Mouse (Mus musculus): ENCODE results near the gene Npm1. TPM values are rescaled to one million over a fixed set of nuclear protein-coding genes. Genes with fewer than 3 reads are reported as not detected.

Npm1 gene
- polyA plus RNA-seq, 1 experiment from 2014 or later = 1,037 TPM

- ATAC-seq (ENCODE audit: insufficient read depth, low FRiP score, low TSS enrichment) (no peak), DNase-seq (ENCODE audit: low spot score) (no peak)
- WGBS = 29% methylated on average over 3 of the region's 3 CpGs
- no peaks in the 10 kb centered on the region for H3K4me1 ChIP-seq (ENCODE audit: control insufficient read depth, insufficient read depth, low read length)
- H3K27me3 ChIP-seq (ENCODE audit: control insufficient read depth, insufficient read depth, low read length) = no peaks in the 10 kb centered on the region
- no peaks in the 10 kb centered on the region for H3K36me3 ChIP-seq (ENCODE audit: control insufficient read depth, insufficient read depth, low read length)
- no peak overlapping the region for H3K27ac ChIP-seq (ENCODE audit: low read depth, low read length)
- H3K9ac ChIP-seq (ENCODE audit: low read length) = no peak overlapping the region
- no peak overlapping the region for H3K4me2 ChIP-seq (ENCODE audit: low read depth)
- H3K9me3 ChIP-seq (ENCODE audit: control insufficient read depth, low read length) = no peaks in the 10 kb centered on the region
- H3K4me3 ChIP-seq (ENCODE audit: low read depth, low read length) = no peak overlapping the region
These were observed 55.5 kb downstream of the Npm1 start for GRCm38 (mm10) chr11:33107540-33107939.

- Histone ChIP-seq H3K27ac (ENCODE audit: low read depth, low read length) (no peak overlapping the region), H3K9me3 (ENCODE audit: control insufficient read depth, low read length) (no peaks in the 10 kb centered on the region), H3K36me3 (ENCODE audit: control insufficient read depth, insufficient read depth, low read length) (no peaks in the 10 kb centered on the region), H3K4me3 (ENCODE audit: low read depth, low read length) (no peak overlapping the region), H3K4me2 (ENCODE audit: low read depth) (no peak overlapping the region), H3K27me3 (ENCODE audit: control insufficient read depth, insufficient read depth, low read length) (no peaks in the 10 kb centered on the region), H3K4me1 (ENCODE audit: control insufficient read depth, insufficient read depth, low read length) (peaks cover 4% of the 10 kb centered on the region), H3K9ac (ENCODE audit: low read length) (no peak overlapping the region)
- ATAC-seq (ENCODE audit: insufficient read depth, low FRiP score, low TSS enrichment) (no peak), DNase-seq (ENCODE audit: low spot score) (no peak)
- WGBS = 79% methylated on average over 8 of the region's 8 CpGs
These were observed 58.1 kb downstream of the Npm1 start for GRCm38 (mm10) chr11:33104911-33105316.

GRCm38 (mm10) chr11:33103291-33103943 lies 59.6 kb downstream of the Npm1 start:
- Histone ChIP-seq H3K9me3 (ENCODE audit: control insufficient read depth, low read length) (no peaks in the 10 kb centered on the region), H3K4me1 (ENCODE audit: control insufficient read depth, insufficient read depth, low read length) (peaks cover 9% of the 10 kb centered on the region), H3K4me2 (ENCODE audit: low read depth) (no peak overlapping the region), H3K36me3 (ENCODE audit: control insufficient read depth, insufficient read depth, low read length) (no peaks in the 10 kb centered on the region), H3K27me3 (ENCODE audit: control insufficient read depth, insufficient read depth, low read length) (no peaks in the 10 kb centered on the region), H3K4me3 (ENCODE audit: low read depth, low read length) (no peak overlapping the region), H3K9ac (ENCODE audit: low read length) (no peak overlapping the region), H3K27ac (ENCODE audit: low read depth, low read length) (no peak overlapping the region)
- ATAC-seq (ENCODE audit: insufficient read depth, low FRiP score, low TSS enrichment) = no peak
- no peak for DNase-seq (ENCODE audit: low spot score)
- 90% methylated on average over 13 of the region's 13 CpGs for WGBS

Other genes with a start within 250 kb of the Npm1 start
- 6.8 and 9.9 TPM in 2 replicates for gene Fgf18, start 15.8 kb downstream of the Npm1 start, polyA plus RNA-seq (2014; fragmentation: Nextera tagmentation; extraction: Ambion mirVana)
- 22.4 and 28.5 TPM in 2 replicates for gene Tlx3, start 40.4 kb upstream of the Npm1 start, polyA plus RNA-seq (2014; fragmentation: Nextera tagmentation; extraction: Ambion mirVana)
- gene Gm12117, start 113.5 kb upstream of the Npm1 start, polyA plus RNA-seq (2014; fragmentation: Nextera tagmentation; extraction: Ambion mirVana) = not detected in 2 replicates